Mouse (Mus musculus): Measurements from ENCODE around the gene Ubxn10. TPM values are rescaled to one million over a fixed set of nuclear protein-coding genes. Genes with fewer than 3 reads are reported as not detected.

The Ubxn10 gene
- polyA plus RNA-seq, 1 experiment from 2014 or later: 4.6 TPM

GRCm38 (mm10) chr4:138693043-138693692 lies 43.8 kb downstream of the Ubxn10 start:
- peak; percentile 45 for DNase-seq (ENCODE audit: low spot score)
- Histone ChIP-seq H3K4me3 (no peak overlapping the region), H3K9me3 (no peaks in the 10 kb centered on the region), H3K27me3 (ENCODE audit: insufficient read depth, poor library complexity, severe bottlenecking) (peaks cover 82% of the 10 kb centered on the region), H3K36me3 (no peaks in the 10 kb centered on the region), H3K27ac (peak overlapping the region; percentile 79), H3K4me1 (replicated peaks) (peaks cover 83% of the 10 kb centered on the region)
- WGBS: 25% methylated on average over 12 of the region's 12 CpGs

DNA sequence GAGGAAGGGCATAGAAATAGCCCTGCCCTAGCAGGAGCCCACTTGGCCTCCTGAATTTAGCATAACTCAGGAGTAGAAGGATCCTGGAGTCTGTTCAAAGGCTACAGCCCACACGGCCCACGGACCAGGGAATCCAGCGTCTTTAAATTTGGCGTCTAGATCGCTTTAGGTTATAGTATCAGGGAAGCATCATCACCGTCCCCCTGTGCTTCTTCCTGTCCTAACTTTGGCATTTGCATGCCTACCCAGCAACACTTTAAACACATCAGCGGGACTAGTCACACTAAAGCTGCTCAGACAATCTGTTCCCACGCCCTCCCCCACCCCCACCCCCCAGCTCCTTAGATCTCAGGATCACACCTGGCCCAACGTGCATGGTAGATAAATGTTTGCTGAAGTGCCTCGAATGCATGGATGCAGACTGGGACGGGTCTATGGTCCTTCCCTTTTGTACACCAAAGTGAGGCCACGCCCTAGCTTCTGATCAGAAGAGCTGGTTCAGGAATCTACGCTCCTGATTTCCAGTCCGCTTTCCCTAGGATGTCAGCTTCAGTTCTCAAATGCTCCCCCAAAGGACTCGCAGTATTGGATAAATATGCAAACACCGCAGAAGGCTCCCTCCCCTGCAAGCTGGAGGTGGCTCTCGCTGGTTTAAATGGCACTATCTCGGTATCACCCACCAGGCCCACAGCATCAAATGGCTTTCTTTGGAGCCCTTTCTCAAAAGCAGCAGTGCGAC lies 45.4 kb downstream of the Ubxn10 start:
- Histone ChIP-seq H3K36me3 (no peaks in the 10 kb centered on the region), H3K27ac (peak overlapping the region; percentile 67), H3K4me1 (replicated peaks) (peaks cover 76% of the 10 kb centered on the region), H3K27me3 (ENCODE audit: insufficient read depth, poor library complexity, severe bottlenecking) (peaks cover 83% of the 10 kb centered on the region), H3K9me3 (no peaks in the 10 kb centered on the region), H3K4me3 (no peak overlapping the region)
- no peak for DNase-seq (ENCODE audit: low spot score)
- WGBS: 8% methylated on average over 19 of the region's 19 CpGs

- no peaks in the 10 kb centered on the region for H3K9me3 ChIP-seq
- H3K36me3 ChIP-seq: no peaks in the 10 kb centered on the region
- DNase-seq (ENCODE audit: low spot score): no peak
- peaks cover 75% of the 10 kb centered on the region for H3K4me1 ChIP-seq (replicated peaks)
- WGBS: 0% methylated on average over 4 of the region's 4 CpGs
- peak overlapping the region; percentile 67 for H3K27ac ChIP-seq
- peaks cover 82% of the 10 kb centered on the region for H3K27me3 ChIP-seq (ENCODE audit: insufficient read depth, poor library complexity, severe bottlenecking)
- no peak overlapping the region for H3K4me3 ChIP-seq
These were observed 46.4 kb downstream of the Ubxn10 start for GRCm38 (mm10) chr4:138690561-138690960.

GRCm38 (mm10) chr4:138689094-138689512 lies 47.9 kb downstream of the Ubxn10 start:
- 18% methylated on average over 3 of the region's 3 CpGs for WGBS
- H3K27me3 ChIP-seq (ENCODE audit: insufficient read depth, poor library complexity, severe bottlenecking): peaks cover 82% of the 10 kb centered on the region
- H3K36me3 ChIP-seq: no peaks in the 10 kb centered on the region
- H3K4me3 ChIP-seq: no peak overlapping the region
- DNase-seq (ENCODE audit: low spot score): no peak
- no peaks in the 10 kb centered on the region for H3K9me3 ChIP-seq
- peaks cover 73% of the 10 kb centered on the region for H3K4me1 ChIP-seq (replicated peaks)
- 0 out of 2 replicates have a peak overlapping the region, but pooled peaks have one; percentile 13 for H3K27ac ChIP-seq

DNA sequence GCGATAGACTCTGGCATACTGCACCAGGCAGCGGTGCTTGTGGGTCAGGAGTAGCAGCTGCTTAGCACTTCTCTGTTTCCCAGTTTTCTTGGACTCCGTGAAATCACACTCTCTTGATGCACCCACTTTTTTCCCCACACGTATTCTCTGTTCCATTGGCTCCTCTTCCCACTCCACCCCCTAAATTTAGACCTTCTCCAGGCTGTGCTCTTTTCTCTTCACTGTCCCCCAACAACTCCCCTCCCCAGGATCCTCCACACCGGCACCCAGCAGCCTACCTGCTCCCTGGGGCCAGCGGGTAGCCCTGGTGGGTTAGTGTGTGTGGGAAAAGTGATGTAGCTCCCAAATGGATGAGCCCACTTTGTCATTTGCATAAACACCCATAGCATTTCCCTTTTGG lies 51.2 kb downstream of the Ubxn10 start:
- WGBS: 81% methylated on average over 6 of the region's 6 CpGs
- Histone ChIP-seq H3K27me3 (ENCODE audit: insufficient read depth, poor library complexity, severe bottlenecking) (peaks cover 62% of the 10 kb centered on the region), H3K4me3 (no peak overlapping the region), H3K9me3 (no peaks in the 10 kb centered on the region), H3K36me3 (no peaks in the 10 kb centered on the region), H3K27ac (0 out of 2 replicates have a peak overlapping the region, but pooled peaks have one; percentile 2), H3K4me1 (replicated peaks) (peaks cover 59% of the 10 kb centered on the region)
- no peak for DNase-seq (ENCODE audit: low spot score)

DNA sequence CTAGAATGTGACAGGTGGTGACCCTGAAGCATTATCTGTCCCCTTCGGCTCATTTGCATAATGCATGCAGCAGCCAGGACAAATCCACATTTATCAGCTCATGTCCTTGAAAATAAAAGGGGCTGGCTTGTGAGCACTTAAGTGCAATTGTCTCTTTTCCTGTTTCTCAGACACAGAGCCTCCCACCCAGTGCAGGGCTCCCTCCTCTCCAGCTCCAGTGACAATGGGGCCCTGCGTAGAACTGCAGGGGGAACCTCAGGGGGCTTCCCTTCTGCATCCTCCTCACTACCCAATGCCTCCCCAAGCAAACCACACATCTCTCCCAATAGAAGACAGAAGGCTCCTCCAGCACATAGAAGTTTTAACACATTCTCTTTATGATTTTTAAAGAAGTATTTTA lies 54.2 kb downstream of the Ubxn10 start:
- no peaks in the 10 kb centered on the region for H3K36me3 ChIP-seq
- H3K9me3 ChIP-seq: no peaks in the 10 kb centered on the region
- peaks cover 39% of the 10 kb centered on the region for H3K27me3 ChIP-seq (ENCODE audit: insufficient read depth, poor library complexity, severe bottlenecking)
- DNase-seq (ENCODE audit: low spot score): no peak
- no peak overlapping the region for H3K4me3 ChIP-seq
- peaks cover 36% of the 10 kb centered on the region for H3K4me1 ChIP-seq (replicated peaks)
- peak overlapping the region; percentile 76 for H3K27ac ChIP-seq
- 35% methylated on average over 2 of the region's 2 CpGs for WGBS

DNA sequence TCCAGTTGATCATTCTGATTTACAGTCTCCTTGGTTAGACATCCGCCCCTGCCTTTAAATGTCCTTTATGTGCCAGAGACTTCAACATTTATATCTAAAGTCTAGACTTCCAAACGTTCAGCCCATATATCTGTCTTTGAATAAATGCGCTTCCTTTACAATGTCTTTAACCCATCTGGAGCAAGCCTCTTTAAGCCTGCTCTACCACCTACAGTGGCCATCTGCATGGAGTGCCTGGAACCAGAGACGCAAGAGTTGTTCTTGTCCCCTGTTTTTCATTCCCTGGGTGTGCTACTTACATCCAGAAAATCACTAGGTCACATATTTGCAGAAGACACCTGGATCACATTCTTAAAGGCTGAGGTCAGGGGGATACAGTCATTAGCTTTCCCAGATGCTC lies 56.8 kb downstream of the Ubxn10 start:
- no peak overlapping the region for H3K27ac ChIP-seq
- 78% methylated on average over 4 of the region's 4 CpGs for WGBS
- H3K4me1 ChIP-seq (replicated peaks): peaks cover 31% of the 10 kb centered on the region
- no peaks in the 10 kb centered on the region for H3K36me3 ChIP-seq
- peaks cover 36% of the 10 kb centered on the region for H3K27me3 ChIP-seq (ENCODE audit: insufficient read depth, poor library complexity, severe bottlenecking)
- H3K4me3 ChIP-seq: no peak overlapping the region
- no peaks in the 10 kb centered on the region for H3K9me3 ChIP-seq
- DNase-seq (ENCODE audit: low spot score): no peak

DNA sequence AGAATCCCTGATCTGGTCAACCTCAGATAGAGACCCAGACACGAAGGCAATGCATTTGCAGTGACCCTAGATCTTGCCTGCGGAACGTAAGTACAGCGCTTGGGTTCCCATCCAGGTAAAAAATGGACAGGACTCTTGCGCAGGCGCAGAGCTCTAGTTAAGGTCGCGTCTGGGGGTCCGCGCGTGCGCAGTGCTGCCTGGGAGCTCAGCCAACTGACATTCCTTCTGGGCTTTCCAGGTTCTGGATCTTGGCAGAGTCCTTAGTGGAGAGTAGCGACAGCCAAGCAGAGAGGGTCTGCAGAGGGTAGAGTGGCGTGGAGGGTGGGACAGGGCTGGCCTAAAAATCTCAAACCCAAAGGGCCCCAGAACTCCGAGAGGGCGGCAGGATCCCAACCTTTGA lies 59.4 kb downstream of the Ubxn10 start:
- Histone ChIP-seq H3K27me3 (ENCODE audit: insufficient read depth, poor library complexity, severe bottlenecking) (peaks cover 27% of the 10 kb centered on the region; the same call in 1 of the 2 replicates), H3K9me3 (no peaks in the 10 kb centered on the region), H3K36me3 (no peaks in the 10 kb centered on the region), H3K4me1 (replicated peaks) (peaks cover 10% of the 10 kb centered on the region), H3K27ac (peak overlapping the region; percentile 35), H3K4me3 (peak overlapping the region; percentile 32)
- WGBS: 29% methylated on average over 16 of the region's 16 CpGs
- DNase-seq (ENCODE audit: low spot score): peak; percentile 47

- peak; percentile 45 for DNase-seq (ENCODE audit: low spot score)
- Histone ChIP-seq H3K27ac (no peak overlapping the region), H3K4me1 (replicated peaks) (peaks cover 6% of the 10 kb centered on the region), H3K27me3 (ENCODE audit: insufficient read depth, poor library complexity, severe bottlenecking) (peaks cover 27% of the 10 kb centered on the region; the same call in 1 of the 2 replicates), H3K9me3 (no peaks in the 10 kb centered on the region), H3K4me3 (no peak overlapping the region), H3K36me3 (no peaks in the 10 kb centered on the region)
- 15% methylated on average over 16 of the region's 16 CpGs for WGBS
These were observed 60.5 kb downstream of the Ubxn10 start for GRCm38 (mm10) chr4:138676480-138676879.

- DNase-seq (ENCODE audit: low spot score): no peak
- WGBS: 74% methylated on average over 4 of the region's 4 CpGs
- Histone ChIP-seq H3K4me1 (replicated peaks) (peaks cover 3% of the 10 kb centered on the region), H3K4me3 (no peak overlapping the region), H3K27me3 (ENCODE audit: insufficient read depth, poor library complexity, severe bottlenecking) (peaks cover 15% of the 10 kb centered on the region; the same call in 1 of the 2 replicates), H3K9me3 (no peaks in the 10 kb centered on the region), H3K36me3 (no peaks in the 10 kb centered on the region), H3K27ac (no peak overlapping the region)
These were observed 64.8 kb downstream of the Ubxn10 start for GRCm38 (mm10) chr4:138672160-138672559.

GRCm38 (mm10) chr4:138670093-138670889 lies 66.7 kb downstream of the Ubxn10 start:
- no peak for DNase-seq (ENCODE audit: low spot score)
- Histone ChIP-seq H3K9me3 (no peaks in the 10 kb centered on the region), H3K4me1 (replicated peaks) (peaks cover 8% of the 10 kb centered on the region), H3K27ac (no peak overlapping the region), H3K27me3 (ENCODE audit: insufficient read depth, poor library complexity, severe bottlenecking) (peaks cover 5% of the 10 kb centered on the region; the same call in 1 of the 2 replicates), H3K4me3 (no peak overlapping the region), H3K36me3 (no peaks in the 10 kb centered on the region)
- WGBS: 85% methylated on average over 11 of the region's 11 CpGs

GRCm38 (mm10) chr4:138666521-138666920 lies 70.4 kb downstream of the Ubxn10 start:
- no peaks in the 10 kb centered on the region for H3K9me3 ChIP-seq

More at GRCm38 (mm10) chr4:138666521-138666920, 70.4 kb downstream of the Ubxn10 start:
- H3K36me3 ChIP-seq: no peaks in the 10 kb centered on the region
- H3K4me1 ChIP-seq (replicated peaks): peaks cover 12% of the 10 kb centered on the region; the same call in 1 of the 2 replicates
- no peak overlapping the region; the same call in 1 of the 2 replicates for H3K27ac ChIP-seq
- 77% methylated on average over 10 of the region's 10 CpGs for WGBS
- no peak overlapping the region for H3K4me3 ChIP-seq
- DNase-seq (ENCODE audit: low spot score): no peak
- H3K27me3 ChIP-seq (ENCODE audit: insufficient read depth, poor library complexity, severe bottlenecking): no peaks in the 10 kb centered on the region

Measured in hindbrain, embryonic 10.5 days (tissue).